Mouse (Mus musculus) CH12.LX (cell line): ENCODE results near the gene Trim47. TPM values are rescaled to one million over a fixed set of nuclear protein-coding genes. Genes with fewer than 3 reads are reported as not detected.

Experiments
- DNase-seq: peaks from one replicate; pipeline ENCODE4 v3.0.0-alpha.2; 2013; ENCODE audit errors: extremely low read depth
- H3K27ac ChIP-seq: 2 replicates; pipeline ENCODE4 v1.5.1; 2012; ENCODE audit warnings: low read depth, mild to moderate bottlenecking, control low read depth, moderate library complexity; ENCODE audit not compliant: insufficient read depth
- H3K27me3 ChIP-seq: replicated peaks from 2 replicates; pipeline ENCODE3; 2012; ENCODE audit warnings: inconsistent platforms
- H3K36me3 ChIP-seq, 2 experiments: replicated peaks in 1 of 2; 2 replicates each; pipeline versions ENCODE3 to v1.6.1; 2012; ENCODE audit warnings: inconsistent platforms in 1 of 2, low read length in 1 of 2, mild to moderate bottlenecking in 1 of 2, mixed read lengths in 1 of 2, moderate library complexity in 1 of 2; ENCODE audit not compliant: control insufficient read depth in 1 of 2, insufficient read depth in 1 of 2
- H3K4me1 ChIP-seq, 2 experiments: 2 replicates each; pipeline ENCODE4 v1.6.1; 2012; ENCODE audit warnings: inconsistent platforms in 1 of 2, moderate library complexity in 1 of 2; ENCODE audit not compliant: insufficient read depth in 2 of 2, control insufficient read depth in 1 of 2
- H3K4me2 ChIP-seq: 2 replicates; pipeline ENCODE4 v1.6.1; 2012; ENCODE audit warnings: low read depth, mild to moderate bottlenecking, control low read depth; ENCODE audit not compliant: poor library complexity, insufficient read depth, severe bottlenecking
- H3K4me3 ChIP-seq, 3 experiments: fragments of 150-350 bp in 1 of 3; sonication (generic) in 1 of 3; replicated peaks in 1 of 3; 2 replicates each; pipeline versions ENCODE3 to v1.5.1; 2011 to 2012; ENCODE audit warnings: low read depth in 2 of 3, low read length in 2 of 3, mild to moderate bottlenecking in 2 of 3, moderate library complexity in 2 of 3, control low read depth in 1 of 3, improper control_type of control experiment in 1 of 3, inconsistent platforms in 1 of 3, mixed read lengths in 1 of 3; ENCODE audit not compliant: poor library complexity in 1 of 3
- H3K79me2 ChIP-seq: replicated peaks from 2 replicates; pipeline ENCODE4 v1.6.1; 2012; ENCODE audit warnings: mild to moderate bottlenecking, moderate library complexity; ENCODE audit not compliant: control insufficient read depth, poor library complexity, insufficient read depth, severe bottlenecking; ENCODE audit errors: extremely low read depth
- H3K9ac ChIP-seq: 2 replicates; pipeline ENCODE4 v1.6.1; 2012; ENCODE audit warnings: low read depth, mild to moderate bottlenecking, control low read depth, moderate library complexity; ENCODE audit not compliant: insufficient read depth
- H3K9me3 ChIP-seq: replicated peaks from 2 replicates; pipeline ENCODE3; 2012; ENCODE audit warnings: low read length, inconsistent platforms, mixed read lengths
- BHLHE40 ChIP-seq: IDR thresholded peaks from 2 replicates; pipeline ENCODE4 v1.6.1; 2011; ENCODE audit warnings: mild to moderate bottlenecking, low read depth, low read length, improper control_type of control experiment
- CHD1 ChIP-seq: IDR thresholded peaks from 2 replicates; pipeline ENCODE4 v1.6.1; 2012; ENCODE audit warnings: low read depth, low read length, improper control_type of control experiment, inconsistent platforms
- CHD2 ChIP-seq: IDR thresholded peaks from 2 replicates; pipeline ENCODE4 v1.6.1; 2011; ENCODE audit warnings: low read length, improper control_type of control experiment
- CTCF ChIP-seq, 2 experiments: IDR thresholded peaks in 1 of 2; conservative IDR thresholded peaks in 1 of 2; 2 replicates each; pipeline ENCODE4 v1.5.1; 2011 to 2012; ENCODE audit warnings: low read depth in 2 of 2, low read length in 2 of 2, improper control_type of control experiment in 1 of 2, inconsistent platforms in 1 of 2, mild to moderate bottlenecking in 1 of 2, moderate library complexity in 1 of 2
- E2F4 ChIP-seq: IDR thresholded peaks from 2 replicates; pipeline ENCODE4 v1.6.1; 2011; ENCODE audit warnings: low read depth, low read length, improper control_type of control experiment; ENCODE audit not compliant: insufficient replicate concordance
- ELF1 ChIP-seq: IDR thresholded peaks from 2 replicates; pipeline ENCODE4 v1.6.1; 2014; ENCODE audit warnings: low read depth, mild to moderate bottlenecking, inconsistent platforms, low read length, improper control_type of control experiment
- ETS1 ChIP-seq: conservative IDR thresholded peaks from 2 replicates; pipeline ENCODE4 v1.6.1; 2012; ENCODE audit warnings: low read depth, mild to moderate bottlenecking, inconsistent platforms, low read length, improper control_type of control experiment, moderate library complexity
- GABPA ChIP-seq: IDR thresholded peaks from 2 replicates; pipeline ENCODE4 v1.6.1; 2012; ENCODE audit warnings: low read depth, low read length, improper control_type of control experiment, inconsistent platforms; ENCODE audit not compliant: insufficient replicate concordance
- JUN ChIP-seq: IDR thresholded peaks from 2 replicates; pipeline ENCODE4 v1.6.1; 2011; ENCODE audit warnings: low read depth, mild to moderate bottlenecking, low read length, improper control_type of control experiment, moderate library complexity; ENCODE audit not compliant: insufficient read depth
- JUND ChIP-seq: conservative IDR thresholded peaks from 2 replicates; pipeline ENCODE4 v1.6.1; 2011; ENCODE audit warnings: low read depth, low read length, improper control_type of control experiment
- MAFK ChIP-seq: IDR thresholded peaks from 2 replicates; pipeline ENCODE4 v1.6.1; 2011; ENCODE audit warnings: low read length, improper control_type of control experiment; ENCODE audit not compliant: insufficient replicate concordance
- MAZ ChIP-seq: IDR thresholded peaks from 2 replicates; pipeline ENCODE4 v1.6.1; 2012; ENCODE audit warnings: low read depth, mild to moderate bottlenecking, inconsistent platforms, low read length, improper control_type of control experiment, moderate library complexity
- MYC ChIP-seq: IDR thresholded peaks from 2 replicates; pipeline ENCODE4 v1.6.1; 2011; ENCODE audit warnings: low read depth, mild to moderate bottlenecking, improper control_type of control experiment, low read length
- NELFE ChIP-seq: IDR thresholded peaks from 2 replicates; pipeline ENCODE4 v1.6.1; 2011; ENCODE audit warnings: low read depth, low read length, improper control_type of control experiment
- POLR2A ChIP-seq: IDR thresholded peaks from 2 replicates; pipeline ENCODE4 v1.6.1; 2011; ENCODE audit warnings: low read depth, mild to moderate bottlenecking, improper control_type of control experiment, low read length
- POLR2AphosphoS2 ChIP-seq: IDR thresholded peaks from 2 replicates; pipeline ENCODE4 v1.6.1; 2011; ENCODE audit warnings: low read depth, low read length, improper control_type of control experiment
- RAD21 ChIP-seq: IDR thresholded peaks from 2 replicates; pipeline ENCODE4 v1.6.1; 2011; ENCODE audit warnings: low read depth, mild to moderate bottlenecking, low read length, improper control_type of control experiment, moderate library complexity
- RCOR1 ChIP-seq: conservative IDR thresholded peaks from 2 replicates; pipeline ENCODE4 v1.6.1; 2012; ENCODE audit warnings: low read depth, mild to moderate bottlenecking, inconsistent platforms, low read length, improper control_type of control experiment
- SIN3A ChIP-seq: IDR thresholded peaks from 2 replicates; pipeline ENCODE4 v1.6.1; 2012; ENCODE audit warnings: low read length, improper control_type of control experiment, inconsistent platforms
- TBP ChIP-seq: conservative IDR thresholded peaks from 2 replicates; pipeline ENCODE4 v1.6.1; 2011; ENCODE audit warnings: low read depth, low read length, improper control_type of control experiment
- TCF12 ChIP-seq: IDR thresholded peaks from 2 replicates; pipeline ENCODE4 v1.6.1; 2014; ENCODE audit warnings: low read depth, mild to moderate bottlenecking, inconsistent platforms, low read length, improper control_type of control experiment
- USF1 ChIP-seq: IDR thresholded peaks from 2 replicates; pipeline ENCODE4 v1.6.1; 2014; ENCODE audit warnings: low read depth, mild to moderate bottlenecking, inconsistent platforms, low read length, improper control_type of control experiment
- USF2 ChIP-seq: conservative IDR thresholded peaks from 2 replicates; pipeline ENCODE4 v1.6.1; 2011; ENCODE audit warnings: low read depth, low read length, improper control_type of control experiment
- ZC3H11A ChIP-seq: IDR thresholded peaks from 2 replicates; pipeline ENCODE4 v1.6.1; 2012; ENCODE audit warnings: low read depth, mild to moderate bottlenecking, inconsistent platforms, low read length, improper control_type of control experiment
- ZMIZ1 ChIP-seq: IDR thresholded peaks from 2 replicates; pipeline ENCODE4 v1.6.1; 2012; ENCODE audit warnings: low read depth, mild to moderate bottlenecking, inconsistent platforms, low read length, improper control_type of control experiment
- ZNF384 ChIP-seq: IDR thresholded peaks from 2 replicates; pipeline ENCODE4 v1.6.1; 2012; ENCODE audit warnings: low read depth, low read length, improper control_type of control experiment, inconsistent platforms
- dilution Hi-C: fragments of 300-500 bp; cut with MboI; formaldehyde crosslinking; loops from 2 replicates; pipeline ENCODE4 v1.14.3; 2020; ENCODE audit warnings: low sequenced_read_pairs; ENCODE audit not compliant: extremely low pct_unique_long_range_greater_than_20kb, extremely low pct_ligation_motif_present
- in situ Hi-C: fragments of 300-500 bp; cut with MboI; formaldehyde crosslinking; loops from 3 replicates; pipeline ENCODE4 v1.14.3; 2019; ENCODE audit warnings: low sequenced_read_pairs, low pct_ligation_motif_present, low pct_unique_long_range_greater_than_20kb, mixed read lengths
- polyA plus RNA-seq: library from polyadenylated mRNA; unstranded; fragments of >175 nt; gene quantifications from 2 replicates; pipeline ENCODE4 v1.2.1, GENCODE M21; 2012; ENCODE audit warnings: low read depth; ENCODE audit not compliant: insufficient read length
- total RNA-seq, 2 experiments: library from RNA; depleted of rRNA; stranded (reverse); fragments of 300-350 nt in 1 of 2; fragments of >200 nt in 1 of 2; gene quantifications; 2 replicates each; pipeline ENCODE4 v1.2.3; 2012 to 2014

Gene Trim47
- total and polyA plus RNA-seq, 3 experiments, result 0.21 to 0.38 TPM; not detected in 1

- Histone ChIP-seq H3K27ac (no peak overlapping the region), H3K9me3 (no peaks in the 10 kb centered on the region), H3K4me2 (no peak overlapping the region), H3K79me2 (peaks cover 24% of the 10 kb centered on the region), H3K4me3 (no peak overlapping the region), H3K9ac (no peak overlapping the region), H3K27me3 (no peaks in the 10 kb centered on the region), H3K36me3 (peaks cover 44 to 70% of the 10 kb centered on the region in 2 experiments), H3K4me1 (peaks cover 15 to 40% of the 10 kb centered on the region in 2 experiments)
- no peak for DNase-seq
- TF ChIP-seq JUND (no peak), NELFE (no peak), MAZ (no peak), ETS1 (no peak), RCOR1 (no peak), ELF1 (no peak), ZC3H11A (no peak), JUN (no peak), ZMIZ1 (no peak), POLR2AphosphoS2 (no peak), CHD1 (no peak), E2F4 (no peak), TCF12 (no peak), CTCF (conservative IDR thresholded peaks at IDR 0.05 in 1 of 2, IDR thresholded peaks at IDR 0.05 in 1 of 2; ENCODE audit: low read depth in 2 of 2, low read length in 2 of 2) (no peak), SIN3A (no peak)
- in situ Hi-C loops, result loop anchor here (5.0 kb wide), 1 partner anchor 47 kb away; the partner anchor contains the start of gene Wbp2
- dilution Hi-C loops, result no loop called here
Observed at GRCm38 (mm10) chr11:116134171-116134570, 7.2 kb upstream of the Trim47 start.

- TF ChIP-seq TBP (no peak), ZMIZ1 (no peak), USF1 (no peak), BHLHE40 (no peak), USF2 (no peak), JUN (no peak), MAFK (no peak), RCOR1 (no peak), ZNF384 (no peak), MYC (no peak), RAD21 (no peak), ZC3H11A (no peak), CHD2 (no peak), JUND (no peak), GABPA (no peak), POLR2A (no peak), MAZ (no peak), CHD1 (no peak)
- TF ChIP-seq, all 38 proteins: peak for 0
Observed at GRCm38 (mm10) chr11:116133497-116133896, 6.5 kb upstream of the Trim47 start.

More at GRCm38 (mm10) chr11:116133497-116133896, 6.5 kb upstream of the Trim47 start:
- H3K4me2 ChIP-seq, result no peak overlapping the region
- H3K27me3 ChIP-seq, result no peaks in the 10 kb centered on the region
- in situ Hi-C loops, result loop anchor here (5.0 kb wide), 1 partner anchor 46 kb away; the partner anchor contains the start of gene Wbp2
- H3K4me1 ChIP-seq, result peaks cover 14 to 37% of the 10 kb centered on the region in 2 experiments
- H3K4me3 ChIP-seq, result no peak overlapping the region
- peaks cover 44 to 70% of the 10 kb centered on the region in 2 experiments for H3K36me3 ChIP-seq
- no peak overlapping the region for H3K9ac ChIP-seq
- H3K27ac ChIP-seq, result no peak overlapping the region
- dilution Hi-C loops, result no loop called here
- H3K79me2 ChIP-seq, result peaks cover 23% of the 10 kb centered on the region
- no peak for DNase-seq
- H3K9me3 ChIP-seq, result no peaks in the 10 kb centered on the region
